9 mouse cellular contexts compared by ENCODE assay signal in genomic region chr14:75527464-75528190, GRCm38 (mm10).
A peak's percentile ranks its signal among the peaks of the same experiment; 100 is the strongest.
DNase-seq lines count a peak whose midpoint lies in the region; ATAC-seq and TF ChIP-seq lines count a peak whose summit lies in the region.
"Had no signal": no experiment of that assay in that cellular context is flagged by ENCODE, and none has a peak within 500 bp of the region (broad histone marks: within the 10 kb centered on the region; RNA-seq: fewer than 3 reads in every experiment).

No protein-coding gene starts in this region.

- peak; percentile 36 for DNase-seq in retina, adult 2 months (ENCODE audit: low read depth, low spot score)
- DNase-seq in retina, embryonic 14.5 days (ENCODE audit: low spot score), result no peak
- peak; percentile 88 to 90 for DNase-seq in cerebellum, adult 18-20 months
- DNase-seq in gastrocnemius, adult 2 months, result peak; percentile 60
- DNase-seq in layer of hippocampus, adult 11-12 months (ENCODE audit: low spot score), result peak; percentile 91
- DNase-seq in lung, postnatal 4 days, result peak; percentile 38 to 72
- DNase-seq in natural killer cell, adult 2 months (ENCODE audit: low spot score in 2 of 2), result no peak

- intact Hi-C loops in gastrocnemius, adult 2 months (cut with DNase I), result no loop called here

- H3K9me3 ChIP-seq in stomach, embryonic 16.5 days (replicated peaks; ENCODE audit: control insufficient read depth, low read length), result no peaks in the 10 kb centered on the region
- H3K9me3 ChIP-seq: heart, embryonic 15.5 days had no signal

- ATAC-seq in stomach, embryonic 16.5 days (ENCODE audit: insufficient read depth, low FRiP score), result peak; percentile 66; the same call in 1 of the 2 replicates

- H3K36me3 ChIP-seq in stomach, embryonic 16.5 days (ENCODE audit: control insufficient read depth, insufficient read depth, low read length), result no peaks in the 10 kb centered on the region
- H3K36me3 ChIP-seq: heart, embryonic 15.5 days had no signal

- H3K4me2 ChIP-seq in stomach, embryonic 16.5 days (ENCODE audit: low read depth, low read length), result no peak overlapping the region
- H3K4me2 ChIP-seq: heart, embryonic 15.5 days had no signal

- H3K27me3 ChIP-seq in stomach, embryonic 16.5 days (ENCODE audit: control insufficient read depth, insufficient read depth, low read length), result no peaks in the 10 kb centered on the region
- H3K27me3 ChIP-seq: heart, embryonic 15.5 days had no signal

- peak overlapping the region; percentile 26 for H3K4me3 ChIP-seq in gastrocnemius, adult 2 months
- no peak overlapping the region for H3K4me3 ChIP-seq in stomach, embryonic 16.5 days (replicated peaks; ENCODE audit: low read length)
- H3K4me3 ChIP-seq: heart, embryonic 15.5 days had no signal

- no peak for TF ChIP-seq CTCF in gastrocnemius, adult 2 months (IDR thresholded peaks at IDR 0.05)

- no peak overlapping the region for H3K27ac ChIP-seq in gastrocnemius, adult 2 months
- H3K27ac ChIP-seq in stomach, embryonic 16.5 days (ENCODE audit: low read length), result no peak overlapping the region
- H3K27ac ChIP-seq: heart, embryonic 15.5 days had no signal

- peaks cover 11% of the 10 kb centered on the region for H3K4me1 ChIP-seq in stomach, embryonic 16.5 days (ENCODE audit: control insufficient read depth, insufficient read depth, low read length)

- H3K9ac ChIP-seq in stomach, embryonic 16.5 days (ENCODE audit: low read length), result no peak overlapping the region
- H3K9ac ChIP-seq: heart, embryonic 15.5 days had no signal

- WGBS in stomach, embryonic 16.5 days, result 52% methylated on average over 10 of the region's 10 CpGs

Comparison
In these comparisons a context has a peak if more than half of its experiments do, and no peak if none do; other contexts are left out.
1. DNase-seq: peak in retina, adult 2 months (single experiment), cerebellum, adult 18-20 months (2 of 2), gastrocnemius, adult 2 months (single experiment), layer of hippocampus, adult 11-12 months (single experiment) and lung, postnatal 4 days (2 of 2); none in retina, embryonic 14.5 days (single experiment) and natural killer cell, adult 2 months (0 of 2).